Mouse (Mus musculus): Measurements from ENCODE around the gene Etfdh. TPM values are rescaled to one million over a fixed set of nuclear protein-coding genes. Genes with fewer than 3 reads are reported as not detected.

Etfdh gene
- total RNA-seq, 2 experiments from 2014 or later = 545 to 570 TPM

GRCm38 (mm10) chr3:79559021-79559772 lies 70.1 kb downstream of the Etfdh start:
- DNase-seq = peak; percentile 33 to 40
- intact Hi-C loops (cut with DNase I) = no loop called here

DNA sequence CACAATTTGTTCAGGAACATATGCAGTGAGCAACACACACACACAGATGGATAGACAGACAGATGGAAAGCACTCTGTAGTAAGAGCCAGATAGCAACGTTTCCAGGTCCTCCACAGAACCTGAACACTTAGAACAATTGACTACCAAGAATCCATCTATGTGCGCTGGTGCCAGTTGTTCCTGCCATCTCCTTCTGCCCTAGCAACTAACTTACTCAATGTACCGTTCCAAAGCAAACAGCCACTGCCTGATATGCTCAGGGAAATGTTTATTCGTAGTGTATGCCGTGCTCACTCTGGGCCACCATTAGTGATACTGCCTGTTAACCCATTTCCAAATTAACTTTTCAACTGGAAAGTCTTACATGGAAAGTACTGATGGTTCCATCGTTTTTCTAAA lies 74.2 kb downstream of the Etfdh start:
- DNase-seq = no peak
- intact Hi-C loops (cut with DNase I) = no loop called here

Other genes with a start within 250 kb of the Etfdh start
- gene Fnip2, start 61.7 kb downstream of the Etfdh start, total RNA-seq (2021) = 10 to 100 TPM; 13.9 to 15.9 TPM
- gene Ppid, start 38.2 kb downstream of the Etfdh start, total RNA-seq (2021) = 10 to 100 TPM; 35.2 to 39.8 TPM
- gene 4930579G24Rik, start 421 bp downstream of the Etfdh start, total RNA-seq (2021) = 1 to 10 TPM; 1.9 to 3.0 TPM
- 1 to 10 TPM; 1.6 to 2.2 TPM for gene Rxfp1, start 108.4 kb upstream of the Etfdh start, total RNA-seq (2021)
- 1 to 10 TPM; 6.3 to 7.9 TPM for gene Tmem144, start 223.3 kb upstream of the Etfdh start, total RNA-seq (2021)